In the genomic region with DNA sequence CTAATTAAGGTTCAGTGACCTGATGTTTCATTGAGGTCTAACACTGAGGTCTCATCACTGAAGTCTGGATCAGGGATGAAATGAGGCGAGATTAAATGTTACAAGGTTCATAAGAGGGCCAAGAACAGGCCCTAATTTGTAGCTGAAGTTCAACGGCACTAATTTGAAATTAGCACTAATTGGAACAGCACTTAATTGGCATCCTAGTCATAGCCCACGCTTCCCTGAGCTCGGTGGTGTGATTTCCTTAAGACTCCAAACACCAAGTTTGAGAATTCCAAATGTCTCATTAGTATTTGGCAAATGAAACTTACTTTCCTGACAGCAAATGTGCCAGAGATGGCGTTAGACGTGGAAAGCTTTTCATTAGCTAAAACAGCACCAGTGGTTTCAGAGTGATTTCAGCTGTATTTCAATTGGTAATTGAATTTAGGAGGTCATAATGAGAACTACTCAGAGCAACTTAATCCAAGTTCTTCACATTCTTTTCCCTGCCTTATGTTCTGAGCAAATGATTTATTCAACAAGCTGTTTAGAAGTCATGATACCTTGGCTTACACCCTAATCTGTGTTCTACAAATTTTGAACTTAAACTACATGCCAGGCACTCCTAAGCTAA, we compare ENCODE assay signal across 19 mouse cellular contexts. TPM values are rescaled to one million over a fixed set of nuclear protein-coding genes. Genes with fewer than 3 reads are reported as not detected.
A peak's percentile ranks its signal among the peaks of the same experiment; 100 is the strongest.
DNase-seq lines count a peak whose midpoint lies in the region; ATAC-seq and TF ChIP-seq lines count a peak whose summit lies in the region.
"Had no signal": no experiment of that assay in that cellular context is flagged by ENCODE, and none has a peak within 500 bp of the region (broad histone marks: within the 10 kb centered on the region; RNA-seq: fewer than 3 reads in every experiment).

No protein-coding gene starts in this region.

- peaks cover 1% of the 10 kb centered on the region; the same call in 1 of the 2 replicates for H3K27me3 ChIP-seq in kidney, adult 2 months (replicated peaks; ENCODE audit: control insufficient read depth, insufficient read depth, low read length)
- no peaks in the 10 kb centered on the region for H3K27me3 ChIP-seq in forebrain, embryonic 13.5 days
- H3K27me3 ChIP-seq: embryonic facial prominence, embryonic 15.5 days; heart, embryonic 15.5 days; midbrain, embryonic 13.5 days; neural tube, embryonic 13.5 days had no signal

- H3K4me2 ChIP-seq in forebrain, embryonic 13.5 days, result no peak overlapping the region
- H3K4me2 ChIP-seq: embryonic facial prominence, embryonic 15.5 days; heart, embryonic 15.5 days; midbrain, embryonic 13.5 days; neural tube, embryonic 13.5 days had no signal

- WGBS in kidney, adult 2 months, result 44% methylated on average over 6 of the region's 6 CpGs
- 23% methylated on average over 6 of the region's 6 CpGs for WGBS in forebrain, embryonic 13.5 days

- H3K9me3 ChIP-seq in forebrain, embryonic 13.5 days (replicated peaks), result no peaks in the 10 kb centered on the region
- H3K9me3 ChIP-seq: embryonic facial prominence, embryonic 15.5 days; heart, embryonic 15.5 days; midbrain, embryonic 13.5 days; neural tube, embryonic 13.5 days had no signal

- H3K9ac ChIP-seq in forebrain, embryonic 13.5 days, result no peak overlapping the region
- H3K9ac ChIP-seq: embryonic facial prominence, embryonic 15.5 days; heart, embryonic 15.5 days; midbrain, embryonic 13.5 days; neural tube, embryonic 13.5 days had no signal

- H3K36me3 ChIP-seq in kidney, adult 2 months (ENCODE audit: control insufficient read depth, insufficient read depth, low read length), result no peaks in the 10 kb centered on the region
- H3K36me3 ChIP-seq in forebrain, embryonic 13.5 days (ENCODE audit: poor library complexity, severe bottlenecking), result no peaks in the 10 kb centered on the region
- H3K36me3 ChIP-seq: embryonic facial prominence, embryonic 15.5 days; heart, embryonic 15.5 days; midbrain, embryonic 13.5 days; neural tube, embryonic 13.5 days had no signal

- H3K4me1 ChIP-seq in kidney, adult 2 months (ENCODE audit: control insufficient read depth, insufficient read depth, low read length), result peaks cover 3% of the 10 kb centered on the region; the same call in 1 of the 2 replicates
- H3K4me1 ChIP-seq in forebrain, embryonic 13.5 days, result peaks cover 17% of the 10 kb centered on the region
- H3K4me1 ChIP-seq: embryonic facial prominence, embryonic 15.5 days had no signal

- no peak for TF ChIP-seq CTCF in kidney, adult 2 months (conservative IDR thresholded peaks at IDR 0.05; ENCODE audit: insufficient read depth, insufficient read length, low read depth, low read length)

- no peak for TF ChIP-seq POLR2A in kidney, adult 2 months (IDR thresholded peaks at IDR 0.05; ENCODE audit: low read depth, low read length)

- peak; percentile 94 for ATAC-seq in forebrain, embryonic 13.5 days
- ATAC-seq: midbrain, embryonic 13.5 days had no signal

- peak; percentile 47 for DNase-seq in kidney, adult 2 months
- DNase-seq in kidney, postnatal 4 days, result no peak
- DNase-seq in right cerebral cortex, adult 18-20 months, result peak; percentile 6
- DNase-seq in right cerebral cortex, postnatal 36 days (ENCODE audit: low spot score in 2 of 2), result no peak
- no peak for DNase-seq in cerebellum, postnatal 36 days
- DNase-seq in heart, adult 11 months, result no peak
- DNase-seq: adrenal gland, adult 2 months; cerebellum, adult 9-11 months; gastrocnemius, postnatal 10 days; kidney, adult 11 months; liver; lung, adult 18-20 months; lung, postnatal 14 days had no signal

- no peak overlapping the region for H3K4me3 ChIP-seq in kidney, adult 2 months (ENCODE audit: insufficient read depth, low read depth, low read length)
- H3K4me3 ChIP-seq in forebrain, embryonic 13.5 days, result no peak overlapping the region
- H3K4me3 ChIP-seq: embryonic facial prominence, embryonic 15.5 days; heart, embryonic 15.5 days; midbrain, embryonic 13.5 days; neural tube, embryonic 13.5 days had no signal

- H3K27ac ChIP-seq in kidney, adult 2 months (ENCODE audit: insufficient read depth, low read depth, low read length), result peak overlapping the region; percentile 45
- no peak overlapping the region for H3K27ac ChIP-seq in forebrain, embryonic 13.5 days
- H3K27ac ChIP-seq: embryonic facial prominence, embryonic 15.5 days; heart, embryonic 15.5 days; midbrain, embryonic 13.5 days; neural tube, embryonic 13.5 days; stomach, postnatal 0 days had no signal

RNA-seq across cellular contexts. Expression of a gene that starts 36.3 kb away (rescaled TPM):
- polyA plus RNA-seq in kidney, adult 2 months (2012; rRNA removed), result 51.7 and 53.2 TPM in 2 replicates
- polyA plus RNA-seq in forebrain, embryonic 13.5 days (2015; fragmentation: Nextera tagmentation; extraction: Ambion mirVana), result 2.2 and 2.7 TPM in 2 replicates

Comparison
In these comparisons a context has a peak if more than half of its experiments do, and no peak if none do; other contexts are left out.
1. DNase-seq: peak in kidney, adult 2 months (single experiment) and right cerebral cortex, adult 18-20 months (single experiment); none in kidney, postnatal 4 days (0 of 2), right cerebral cortex, postnatal 36 days (0 of 2), cerebellum, postnatal 36 days (0 of 2) and heart, adult 11 months (single experiment).
2. RNA of a gene that starts 36.3 kb away (polyA plus RNA-seq): 51.7 to 53.2 TPM in kidney, adult 2 months; 2.2 to 2.7 TPM in forebrain, embryonic 13.5 days; every median in the first group is over 10 times any median in the second.